Mouse (Mus musculus): ENCODE results near the gene Aqp7.

GRCm38 (mm10) chr4:41043961-41044360 lies 4.0 kb downstream of the Aqp7 start:
- TF ChIP-seq POLR2A (IDR thresholded peaks at IDR 0.05; ENCODE audit: low read depth, low read length): no peak
- peak; percentile 33; the same call in 1 of the 2 replicates for TF ChIP-seq CTCF (IDR thresholded peaks at IDR 0.05; ENCODE audit: extremely low read depth, insufficient read length, insufficient replicate concordance, low read depth, low read length)
